Mouse (Mus musculus): ENCODE measurements at regions not wholly inside any gene's neighbourhood (a gene's known extent, or its start where the extent isn't known, plus 50 kb on each side); places are given as distances from the start of the nearest gene placed in this dataset.

DNA sequence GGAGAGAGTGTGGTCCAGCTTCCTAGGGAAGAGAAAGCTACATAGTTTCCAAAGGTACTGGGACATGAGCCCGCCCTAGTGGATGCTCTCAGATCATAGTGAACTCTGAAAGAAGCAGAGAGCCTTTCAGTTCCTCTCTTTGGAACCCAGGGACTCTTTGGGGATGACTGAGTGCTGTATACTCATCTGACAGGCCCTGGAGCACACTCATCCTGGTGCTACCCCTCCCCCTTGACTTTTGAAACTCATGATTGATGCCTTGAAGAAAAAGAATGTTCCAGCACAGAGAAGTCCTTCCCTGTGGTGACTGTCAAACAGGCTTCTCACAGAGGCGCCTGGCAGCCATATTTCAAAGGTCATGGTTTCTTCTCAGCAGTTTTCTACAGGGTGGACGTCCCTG lies 254.2 kb upstream of the Eif4g2 start:
- no peak for TF ChIP-seq CTCF (IDR thresholded peaks at IDR 0.05; ENCODE audit: insufficient read depth, low read depth, low read length)
- no peak for TF ChIP-seq POLR2A (IDR thresholded peaks at IDR 0.05; ENCODE audit: insufficient read depth, low read depth, low read length)
